Mouse (Mus musculus) heart, embryonic 13.5 days (tissue): ENCODE measurements around the gene Rilpl1. TPM values are rescaled to one million over a fixed set of nuclear protein-coding genes. Genes with fewer than 3 reads are reported as not detected.

Experiments used
- ATAC-seq: fragments of 200-750 bp; cut with Nextera tagmentation; 2 replicates; pipeline ENCODE4 v1.8.0; 2017; ENCODE audit warnings: moderate TSS enrichment; ENCODE audit not compliant: insufficient number of reproducible peaks, low FRiP score, low TSS enrichment; ENCODE audit errors: extremely low read depth
- H3K27ac ChIP-seq: fragments of 300-500 bp; sonication (generic); replicated peaks from 2 replicates; pipeline ENCODE4 v1.5.1; 2015; ENCODE audit warnings: moderate library complexity, mild to moderate bottlenecking, inconsistent platforms
- H3K27me3 ChIP-seq: fragments of 300-500 bp; sonication (generic); replicated peaks from 2 replicates; pipeline ENCODE4 v1.6.1; 2015; ENCODE audit warnings: mild to moderate bottlenecking, inconsistent platforms
- H3K36me3 ChIP-seq: fragments of 300-500 bp; sonication (generic); 2 replicates; pipeline ENCODE4 v1.6.1; 2015; ENCODE audit warnings: mild to moderate bottlenecking, inconsistent platforms
- H3K4me1 ChIP-seq: fragments of 300-500 bp; sonication (generic); 2 replicates; pipeline ENCODE4 v1.6.1; 2015; ENCODE audit warnings: inconsistent platforms
- H3K4me2 ChIP-seq: fragments of 300-500 bp; sonication (generic); 2 replicates; pipeline ENCODE4 v1.6.1; 2015; ENCODE audit warnings: inconsistent platforms, mild to moderate bottlenecking, moderate library complexity
- H3K4me3 ChIP-seq: fragments of 300-500 bp; sonication (generic); 2 replicates; pipeline ENCODE4 v1.5.1; 2015; ENCODE audit warnings: moderate library complexity, mild to moderate bottlenecking, inconsistent platforms
- H3K9ac ChIP-seq: fragments of 300-500 bp; sonication (generic); 2 replicates; pipeline ENCODE4 v1.6.1; 2015; ENCODE audit warnings: inconsistent platforms, mild to moderate bottlenecking, moderate library complexity
- H3K9me3 ChIP-seq: fragments of 300-500 bp; sonication (generic); 2 replicates; pipeline ENCODE4 v1.6.1; 2016; ENCODE audit warnings: inconsistent platforms
- WGBS: fragments of 180-500 bp; shearing (Covaris S2); methylation state at CpG from one replicate; pipeline ENCODE4 v1.1.7; 2015; ENCODE audit warnings: mixed read lengths; 5-methylcytosine and 5-hydroxymethylcytosine counted together
- polyA plus RNA-seq: library from polyadenylated mRNA; unstranded; fragments of >200 nt; fragmentation: Nextera tagmentation; extraction: Ambion mirVana; gene quantifications from 2 replicates; pipeline ENCODE4 v1.2.1, GENCODE M21; 2015

Rilpl1 gene
- polyA plus RNA-seq, 1 experiment from 2014 or later, result 21.8 TPM

- H3K27me3 ChIP-seq, result no peaks in the 10 kb centered on the region
- H3K27ac ChIP-seq, result no peak overlapping the region
- H3K4me2 ChIP-seq, result no peak overlapping the region
- H3K36me3 ChIP-seq, result peaks cover 84% of the 10 kb centered on the region
- no peaks in the 10 kb centered on the region for H3K4me1 ChIP-seq
- no peak overlapping the region for H3K4me3 ChIP-seq
- H3K9me3 ChIP-seq, result no peaks in the 10 kb centered on the region
- H3K9ac ChIP-seq, result no peak overlapping the region
- no peak for ATAC-seq
- 84% methylated on average over 4 of the region's 4 CpGs for WGBS
Observed at GRCm38 (mm10) chr5:124491732-124492131, 39.5 kb downstream of the Rilpl1 start.

- Histone ChIP-seq H3K4me1 (peaks cover 9% of the 10 kb centered on the region), H3K36me3 (peaks cover 57% of the 10 kb centered on the region), H3K4me3 (no peak overlapping the region), H3K27ac (no peak overlapping the region), H3K27me3 (no peaks in the 10 kb centered on the region), H3K4me2 (no peak overlapping the region), H3K9me3 (no peaks in the 10 kb centered on the region), H3K9ac (no peak overlapping the region)
- WGBS, result 93% methylated on average over 3 of the region's 3 CpGs
- ATAC-seq, result no peak
Observed at GRCm38 (mm10) chr5:124488885-124489284, 42.3 kb downstream of the Rilpl1 start.

DNA sequence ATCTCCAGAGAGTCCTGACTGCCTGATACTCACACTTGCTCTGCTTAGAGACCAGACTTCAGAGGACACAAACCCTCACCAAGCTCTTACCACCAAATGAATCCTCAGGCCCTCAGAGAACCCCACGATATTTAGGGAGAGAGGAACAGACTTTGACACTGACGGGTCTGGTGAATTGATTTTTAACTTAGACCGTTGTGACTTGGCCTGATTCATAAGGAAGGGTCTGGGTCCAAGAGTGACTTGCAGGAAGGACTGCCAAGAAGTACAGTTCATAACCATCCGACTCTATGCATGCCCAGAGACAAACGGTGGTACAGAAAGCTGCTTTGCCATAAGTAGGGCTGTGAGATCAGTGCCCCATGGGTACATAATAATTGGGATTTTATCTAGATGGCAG lies 45.5 kb downstream of the Rilpl1 start:
- WGBS, result 88% methylated on average over 5 of the region's 5 CpGs
- H3K27ac ChIP-seq, result no peak overlapping the region
- H3K9me3 ChIP-seq, result no peaks in the 10 kb centered on the region
- H3K27me3 ChIP-seq, result no peaks in the 10 kb centered on the region
- no peak overlapping the region for H3K4me3 ChIP-seq
- no peak for ATAC-seq
- 0 out of 2 replicates have a peak overlapping the region, but pooled peaks have one; percentile 33 for H3K9ac ChIP-seq
- H3K4me1 ChIP-seq, result peaks cover 13% of the 10 kb centered on the region
- no peak overlapping the region for H3K4me2 ChIP-seq
- peaks cover 25% of the 10 kb centered on the region for H3K36me3 ChIP-seq

- peak overlapping the region; percentile 54 for H3K4me3 ChIP-seq
- no peaks in the 10 kb centered on the region for H3K27me3 ChIP-seq
- ATAC-seq, result no peak
- H3K4me1 ChIP-seq, result peaks cover 16% of the 10 kb centered on the region
- H3K27ac ChIP-seq, result peak overlapping the region; percentile 97
- peak overlapping the region; percentile 81 for H3K4me2 ChIP-seq
- H3K9me3 ChIP-seq, result no peaks in the 10 kb centered on the region
- H3K9ac ChIP-seq, result peak overlapping the region; percentile 93
- 8% methylated on average over 15 of the region's 15 CpGs for WGBS
- peaks cover 12% of the 10 kb centered on the region for H3K36me3 ChIP-seq
Observed at GRCm38 (mm10) chr5:124483655-124484396, 47.4 kb downstream of the Rilpl1 start.

- Histone ChIP-seq H3K9me3 (no peaks in the 10 kb centered on the region), H3K4me2 (peak within 1 kb of the TSS; percentile 81), H3K4me3 (peak within 1 kb of the TSS; percentile 54), H3K27ac (peak within 1 kb of the TSS; percentile 97), H3K36me3 (peaks cover 7% of the 10 kb centered on the region), H3K9ac (peak within 1 kb of the TSS; percentile 93), H3K4me1 (peaks cover 20% of the 10 kb centered on the region), H3K27me3 (no peaks in the 10 kb centered on the region)
- ATAC-seq, result peak; percentile 87
- WGBS, result under 1% methylated on average over 48 of the region's 48 CpGs
Observed at GRCm38 (mm10) chr5:124482966-124483654, 48.1 kb downstream of the Rilpl1 start, which contains the start of gene Snrnp35. TSS of gene Snrnp35 (plus strand) at chr5:124483134.

DNA sequence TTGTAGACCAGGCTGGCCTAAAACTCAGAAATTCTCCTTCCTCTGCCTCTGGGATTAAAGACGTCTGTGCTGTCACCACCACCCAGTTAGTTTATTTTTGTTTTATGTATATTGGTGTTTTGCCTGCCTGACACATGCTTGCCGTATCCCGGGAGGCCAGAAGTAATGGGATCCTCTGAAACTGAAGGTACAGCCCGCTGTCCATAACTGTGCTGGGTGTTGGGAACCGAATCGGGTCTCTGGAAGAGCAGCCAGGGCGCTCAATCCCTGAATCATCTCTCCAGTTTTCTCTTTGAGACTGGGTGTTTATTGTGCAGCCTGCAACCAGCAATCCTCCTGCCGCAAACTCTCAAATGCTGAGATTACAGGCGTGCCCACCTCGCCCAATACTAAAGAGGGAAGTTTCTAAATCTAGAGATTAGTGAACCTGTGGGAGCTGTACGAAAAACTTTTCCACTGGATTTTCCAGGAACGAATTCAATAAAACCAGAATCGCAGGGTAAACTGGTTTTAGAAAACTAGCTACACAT lies 48.7 kb downstream of the Rilpl1 start:
- WGBS, result 7% methylated on average over 13 of the region's 13 CpGs
- H3K36me3 ChIP-seq, result peaks cover 3% of the 10 kb centered on the region
- peak overlapping the region; percentile 93 for H3K9ac ChIP-seq
- peak overlapping the region; percentile 54 for H3K4me3 ChIP-seq
- no peak for ATAC-seq
- no peaks in the 10 kb centered on the region for H3K9me3 ChIP-seq
- H3K27ac ChIP-seq, result peak overlapping the region; percentile 97
- no peaks in the 10 kb centered on the region for H3K27me3 ChIP-seq
- peak overlapping the region; percentile 81 for H3K4me2 ChIP-seq
- peaks cover 22% of the 10 kb centered on the region for H3K4me1 ChIP-seq

DNA sequence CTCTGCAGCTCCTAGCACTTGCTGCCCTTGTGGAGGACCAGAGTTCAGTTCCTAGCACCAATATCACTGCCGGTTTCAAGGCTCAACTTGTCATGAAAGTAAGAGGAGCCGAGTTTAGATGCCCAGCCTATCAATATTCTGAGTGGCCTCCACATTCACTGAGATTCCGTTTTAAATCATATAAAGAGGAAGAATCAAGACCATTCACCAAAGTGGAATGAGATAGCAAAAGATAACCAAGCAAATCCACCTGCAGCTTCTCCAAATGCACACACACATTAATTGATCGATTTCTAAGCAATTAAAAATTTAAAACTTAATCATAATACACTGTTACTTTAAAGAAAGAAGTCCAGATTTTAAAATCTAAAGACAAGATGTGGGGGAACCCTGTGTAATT lies 49.5 kb downstream of the Rilpl1 start:
- no peak overlapping the region for H3K9ac ChIP-seq
- 84% methylated on average over 4 of the region's 4 CpGs for WGBS
- no peaks in the 10 kb centered on the region; the same call in 1 of the 2 replicates for H3K36me3 ChIP-seq
- H3K9me3 ChIP-seq, result no peaks in the 10 kb centered on the region
- H3K4me1 ChIP-seq, result peaks cover 27% of the 10 kb centered on the region
- no peak overlapping the region for H3K4me2 ChIP-seq
- ATAC-seq, result no peak
- H3K27me3 ChIP-seq, result no peaks in the 10 kb centered on the region
- H3K27ac ChIP-seq, result no peak overlapping the region
- H3K4me3 ChIP-seq, result no peak overlapping the region

GRCm38 (mm10) chr5:124480119-124480518 lies 51.1 kb downstream of the Rilpl1 start:
- no peak overlapping the region for H3K27ac ChIP-seq
- H3K27me3 ChIP-seq, result no peaks in the 10 kb centered on the region
- no peak overlapping the region for H3K4me2 ChIP-seq
- no peaks in the 10 kb centered on the region for H3K36me3 ChIP-seq
- WGBS, result 53% methylated on average over 4 of the region's 4 CpGs
- no peak overlapping the region for H3K4me3 ChIP-seq
- peaks cover 38% of the 10 kb centered on the region for H3K4me1 ChIP-seq
- no peak overlapping the region for H3K9ac ChIP-seq
- H3K9me3 ChIP-seq, result no peaks in the 10 kb centered on the region
- no peak for ATAC-seq

GRCm38 (mm10) chr5:124478873-124479204 lies 52.4 kb downstream of the Rilpl1 start:
- WGBS, result 59% methylated on average over 1 of the region's 1 CpGs
- Histone ChIP-seq H3K9me3 (no peaks in the 10 kb centered on the region), H3K27me3 (no peaks in the 10 kb centered on the region), H3K9ac (peak overlapping the region; percentile 58; the same call in 1 of the 2 replicates), H3K36me3 (no peaks in the 10 kb centered on the region), H3K4me2 (peak overlapping the region; percentile 86), H3K4me3 (0 out of 2 replicates have a peak overlapping the region, but pooled peaks have one; percentile 66), H3K4me1 (peaks cover 29% of the 10 kb centered on the region), H3K27ac (peak overlapping the region; percentile 83)
- no peak for ATAC-seq

DNA sequence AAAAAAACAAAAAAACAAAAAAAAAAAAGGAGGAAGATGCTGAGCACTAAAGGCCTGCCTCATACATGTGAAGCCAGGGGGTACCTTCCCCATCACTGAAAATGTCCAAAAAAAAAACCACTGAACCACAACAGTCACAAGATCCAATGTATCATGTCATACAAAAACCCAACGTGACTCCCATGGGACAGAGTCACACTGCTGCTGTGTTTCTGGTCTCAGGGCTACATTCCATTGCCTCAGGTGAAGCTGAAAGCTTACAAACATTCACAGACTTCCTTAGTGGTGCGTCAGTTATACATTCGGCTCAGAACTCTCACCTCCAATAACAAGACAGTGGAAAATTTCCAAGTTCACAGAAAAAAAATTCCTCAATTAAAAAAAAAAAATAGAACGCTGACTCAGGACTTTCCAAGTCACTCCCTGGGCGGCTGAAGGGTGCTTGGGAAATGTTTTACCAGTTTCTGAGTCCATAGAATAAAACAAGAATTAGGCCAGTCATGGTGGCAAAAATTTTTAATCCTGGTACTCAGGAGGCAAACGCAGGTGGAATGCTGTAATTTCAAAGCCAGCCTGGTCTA lies 60.5 kb downstream of the Rilpl1 start:
- Histone ChIP-seq H3K4me1 (peaks cover 6% of the 10 kb centered on the region), H3K27me3 (no peaks in the 10 kb centered on the region), H3K9me3 (no peaks in the 10 kb centered on the region), H3K4me3 (no peak overlapping the region), H3K9ac (no peak overlapping the region), H3K27ac (no peak overlapping the region), H3K36me3 (peaks cover 40% of the 10 kb centered on the region), H3K4me2 (no peak overlapping the region)
- 79% methylated on average over 6 of the region's 6 CpGs for WGBS
- no peak for ATAC-seq

DNA sequence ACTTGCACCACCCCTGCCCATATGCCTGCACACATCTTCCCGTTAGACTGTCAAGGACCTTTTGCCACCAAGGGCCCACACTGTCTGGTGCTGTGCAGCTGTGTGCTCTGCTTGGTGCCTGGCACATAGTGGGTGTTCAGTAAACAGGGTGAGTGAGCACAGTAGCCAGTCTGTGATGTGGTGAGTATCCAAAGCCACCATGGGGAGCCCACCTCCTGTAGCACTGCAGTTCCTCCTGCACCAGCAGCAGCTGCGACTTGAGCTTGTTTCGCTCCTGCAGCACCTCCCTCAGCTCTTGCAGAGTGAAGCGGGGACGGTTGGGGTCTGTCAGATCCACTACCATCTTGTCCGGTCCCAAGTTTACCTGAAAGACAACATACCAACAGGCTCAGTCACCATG lies 61.7 kb downstream of the Rilpl1 start:
- Histone ChIP-seq H3K27me3 (no peaks in the 10 kb centered on the region), H3K9me3 (no peaks in the 10 kb centered on the region), H3K27ac (no peak overlapping the region), H3K9ac (no peak overlapping the region), H3K36me3 (peaks cover 40% of the 10 kb centered on the region), H3K4me2 (no peak overlapping the region), H3K4me3 (no peak overlapping the region), H3K4me1 (no peaks in the 10 kb centered on the region)
- 89% methylated on average over 6 of the region's 6 CpGs for WGBS
- ATAC-seq, result no peak
